Mouse (Mus musculus) MEL (cell line): ENCODE data around the gene Castor1. TPM values are rescaled to one million over a fixed set of nuclear protein-coding genes. Genes with fewer than 3 reads are reported as not detected.

Source experiments
- DNase-seq: peaks from one replicate; pipeline ENCODE4 v3.0.0; 2011; ENCODE audit warnings: low read depth, low spot score
- H3K27ac ChIP-seq: 2 replicates; pipeline ENCODE4 v1.5.1; 2012; ENCODE audit warnings: low read depth, mild to moderate bottlenecking, control low read depth, low read length, moderate library complexity; ENCODE audit not compliant: control insufficient read depth
- H3K27me3 ChIP-seq, 2 experiments: fragments of 150-350 bp in 1 of 2; sonication (generic) in 1 of 2; 2 replicates each; pipeline ENCODE4 v1.6.1; 2012; ENCODE audit warnings: low read length in 2 of 2, mild to moderate bottlenecking in 2 of 2, improper control_type of control experiment in 1 of 2, moderate library complexity in 1 of 2; ENCODE audit not compliant: insufficient read depth in 2 of 2, control insufficient read depth in 1 of 2
- H3K36me3 ChIP-seq, 2 experiments: 2 replicates each; pipeline ENCODE4 v1.6.1; 2012 to 2014; ENCODE audit warnings: low read length in 2 of 2, improper control_type of control experiment in 1 of 2, inconsistent platforms in 1 of 2, mild to moderate bottlenecking in 1 of 2; ENCODE audit not compliant: insufficient read depth in 2 of 2, control insufficient read depth in 1 of 2
- H3K4me1 ChIP-seq, 2 experiments: fragments of 150-350 bp in 1 of 2; sonication (generic) in 1 of 2; 2 replicates each; pipeline ENCODE4 v1.6.1; 2012; ENCODE audit warnings: low read length in 2 of 2, improper control_type of control experiment in 1 of 2, mild to moderate bottlenecking in 1 of 2; ENCODE audit not compliant: insufficient read depth in 2 of 2, control insufficient read depth in 1 of 2
- H3K4me3 ChIP-seq, 2 experiments: fragments of 150-350 bp in 1 of 2; sonication (generic) in 1 of 2; 2 replicates each; pipeline ENCODE4 v1.5.1; 2012; ENCODE audit warnings: low read depth in 2 of 2, low read length in 2 of 2, mild to moderate bottlenecking in 2 of 2, moderate library complexity in 2 of 2, control low read depth in 1 of 2, improper control_type of control experiment in 1 of 2; ENCODE audit not compliant: control insufficient read depth in 1 of 2, insufficient read depth in 1 of 2
- H3K79me2 ChIP-seq: 2 replicates; pipeline ENCODE4 v1.6.1; 2012; ENCODE audit warnings: mild to moderate bottlenecking, low read length, moderate library complexity; ENCODE audit not compliant: control insufficient read depth, poor library complexity, insufficient read depth
- H3K9ac ChIP-seq: 2 replicates; pipeline ENCODE4 v1.6.1; 2012; ENCODE audit warnings: low read depth, mild to moderate bottlenecking, control low read depth, low read length, moderate library complexity; ENCODE audit not compliant: control insufficient read depth, poor library complexity, severe bottlenecking
- H3K9me3 ChIP-seq: fragments of 150-350 bp; sonication (generic); replicated peaks from 2 replicates; pipeline ENCODE4 v1.6.1; 2012; ENCODE audit warnings: mild to moderate bottlenecking, low read length, improper control_type of control experiment, moderate library complexity; ENCODE audit not compliant: insufficient read depth
- BHLHE40 ChIP-seq: IDR thresholded peaks from 2 replicates; pipeline ENCODE4 v1.6.1; 2012; ENCODE audit warnings: low read depth, mild to moderate bottlenecking, inconsistent platforms, low read length, improper control_type of control experiment, borderline replicate concordance
- CHD1 ChIP-seq: IDR thresholded peaks from 2 replicates; pipeline ENCODE4 v1.6.1; 2012; ENCODE audit warnings: low read depth, mild to moderate bottlenecking, inconsistent platforms, low read length, improper control_type of control experiment
- CHD2 ChIP-seq: IDR thresholded peaks from 2 replicates; pipeline ENCODE4 v1.6.1; 2011; ENCODE audit warnings: low read length, improper control_type of control experiment
- CTCF ChIP-seq, 3 experiments: IDR thresholded peaks in 2 of 3; conservative IDR thresholded peaks in 1 of 3; 2 replicates each; pipeline ENCODE4 v1.5.1; 2011 to 2012; ENCODE audit warnings: low read length in 3 of 3, low read depth in 2 of 3, mild to moderate bottlenecking in 2 of 3, improper control_type of control experiment in 1 of 3, inconsistent platforms in 1 of 3, mixed read lengths in 1 of 3, moderate library complexity in 1 of 3; ENCODE audit not compliant: control insufficient read depth in 1 of 3, insufficient read depth in 1 of 3, poor library complexity in 1 of 3, severe bottlenecking in 1 of 3
- E2F4 ChIP-seq: IDR thresholded peaks from 2 replicates; pipeline ENCODE4 v1.6.1; 2011; ENCODE audit warnings: low read depth, low read length, improper control_type of control experiment, borderline replicate concordance
- ELF1 ChIP-seq: IDR thresholded peaks from 2 replicates; pipeline ENCODE4 v1.6.1; 2014; ENCODE audit warnings: low read depth, mild to moderate bottlenecking, inconsistent platforms, low read length, improper control_type of control experiment, moderate library complexity
- EP300 ChIP-seq, 2 experiments: IDR thresholded peaks; 2 replicates each; pipeline ENCODE4 v1.6.1; 2011; ENCODE audit warnings: improper control_type of control experiment in 2 of 2, low read length in 2 of 2, low read depth in 1 of 2, mild to moderate bottlenecking in 1 of 2
- GATA1 ChIP-seq: IDR thresholded peaks from 2 replicates; pipeline ENCODE4 v1.6.1; 2011; ENCODE audit warnings: low read depth, low read length, improper control_type of control experiment
- HCFC1 ChIP-seq: IDR thresholded peaks from 2 replicates; pipeline ENCODE4 v1.6.1; 2012; ENCODE audit warnings: low read depth, mild to moderate bottlenecking, inconsistent platforms, low read length, improper control_type of control experiment, moderate library complexity
- KAT2A ChIP-seq: conservative IDR thresholded peaks from 2 replicates; pipeline ENCODE4 v1.6.1; 2012; ENCODE audit warnings: low read depth, low read length, improper control_type of control experiment, inconsistent platforms
- MAFK ChIP-seq: IDR thresholded peaks from 2 replicates; pipeline ENCODE4 v1.6.1; 2011; ENCODE audit warnings: low read depth, mild to moderate bottlenecking, low read length, improper control_type of control experiment, borderline replicate concordance
- MAZ ChIP-seq: IDR thresholded peaks from 2 replicates; pipeline ENCODE4 v1.6.1; 2012; ENCODE audit warnings: low read depth, mild to moderate bottlenecking, inconsistent platforms, low read length, improper control_type of control experiment
- MEF2A ChIP-seq: IDR thresholded peaks from 2 replicates; pipeline ENCODE4 v1.6.1; 2014; ENCODE audit warnings: low read depth, mild to moderate bottlenecking, inconsistent platforms, low read length, improper control_type of control experiment; ENCODE audit not compliant: poor library complexity, insufficient replicate concordance, severe bottlenecking; ENCODE audit errors: extremely low read depth
- MXI1 ChIP-seq: IDR thresholded peaks from 2 replicates; pipeline ENCODE4 v1.6.1; 2011; ENCODE audit warnings: mild to moderate bottlenecking, low read depth, low read length, improper control_type of control experiment
- MYB ChIP-seq: IDR thresholded peaks from 2 replicates; pipeline ENCODE4 v1.6.1; 2011; ENCODE audit warnings: mild to moderate bottlenecking, low read depth, low read length, improper control_type of control experiment
- MYC ChIP-seq: IDR thresholded peaks from 2 replicates; pipeline ENCODE4 v1.6.1; 2011; ENCODE audit warnings: low read depth, mild to moderate bottlenecking, low read length, improper control_type of control experiment, moderate library complexity
- NRF1 ChIP-seq: IDR thresholded peaks from 2 replicates; pipeline ENCODE4 v1.6.1; 2014; ENCODE audit warnings: low read depth, mild to moderate bottlenecking, inconsistent platforms, low read length, improper control_type of control experiment, moderate library complexity; ENCODE audit not compliant: poor library complexity, insufficient read depth, severe bottlenecking
- POLR2A ChIP-seq, 2 experiments: IDR thresholded peaks; 2 replicates each; pipeline ENCODE4 v1.6.1; 2011 to 2012; ENCODE audit warnings: low read length in 2 of 2, mild to moderate bottlenecking in 2 of 2, control low read depth in 1 of 2, improper control_type of control experiment in 1 of 2, low read depth in 1 of 2, moderate library complexity in 1 of 2; ENCODE audit not compliant: control insufficient read depth in 1 of 2, insufficient read depth in 1 of 2, poor library complexity in 1 of 2
- POLR2AphosphoS2 ChIP-seq: IDR thresholded peaks from 2 replicates; pipeline ENCODE4 v1.6.1; 2011; ENCODE audit warnings: low read length, improper control_type of control experiment
- POLR2AphosphoS5 ChIP-seq: IDR thresholded peaks from 2 replicates; pipeline ENCODE4 v1.6.1; 2012; ENCODE audit warnings: low read depth, borderline replicate concordance, mild to moderate bottlenecking, inconsistent platforms, low read length, moderate library complexity, mixed read lengths
- RAD21 ChIP-seq: IDR thresholded peaks from 2 replicates; pipeline ENCODE4 v1.6.1; 2011; ENCODE audit warnings: mild to moderate bottlenecking, low read depth, low read length, improper control_type of control experiment
- RCOR1 ChIP-seq: IDR thresholded peaks from 2 replicates; pipeline ENCODE4 v1.6.1; 2012; ENCODE audit warnings: low read depth, mild to moderate bottlenecking, inconsistent platforms, low read length, improper control_type of control experiment
- SIN3A ChIP-seq: IDR thresholded peaks from 2 replicates; pipeline ENCODE4 v1.6.1; 2012; ENCODE audit warnings: low read length, improper control_type of control experiment, inconsistent platforms
- SMC3 ChIP-seq: IDR thresholded peaks from 2 replicates; pipeline ENCODE4 v1.6.1; 2011; ENCODE audit warnings: low read depth, low read length, improper control_type of control experiment
- TAL1 ChIP-seq: IDR thresholded peaks from 2 replicates; pipeline ENCODE4 v1.6.1; 2012; ENCODE audit warnings: mild to moderate bottlenecking, inconsistent platforms, low read length, moderate library complexity, mixed read lengths
- UBTF ChIP-seq: IDR thresholded peaks from 2 replicates; pipeline ENCODE4 v1.6.1; 2012; ENCODE audit warnings: low read depth, mild to moderate bottlenecking, inconsistent platforms, low read length, improper control_type of control experiment, moderate library complexity, borderline replicate concordance; ENCODE audit not compliant: insufficient read depth
- USF1 ChIP-seq: IDR thresholded peaks from 2 replicates; pipeline ENCODE4 v1.6.1; 2014; ENCODE audit warnings: low read depth, mild to moderate bottlenecking, inconsistent platforms, low read length, improper control_type of control experiment, moderate library complexity
- USF2 ChIP-seq, 2 experiments: IDR thresholded peaks; 2 replicates each; pipeline ENCODE4 v1.6.1; 2011 to 2012; ENCODE audit warnings: improper control_type of control experiment in 2 of 2, low read length in 2 of 2, borderline replicate concordance in 1 of 2, inconsistent platforms in 1 of 2, low read depth in 1 of 2, mild to moderate bottlenecking in 1 of 2; ENCODE audit not compliant: insufficient read depth in 1 of 2
- ZC3H11A ChIP-seq: IDR thresholded peaks from 2 replicates; pipeline ENCODE4 v1.6.1; 2012; ENCODE audit warnings: low read depth, mild to moderate bottlenecking, inconsistent platforms, low read length, improper control_type of control experiment
- polyA plus RNA-seq, 2 experiments: library from polyadenylated mRNA; stranded (reverse) in 1 of 2; unstranded in 1 of 2; fragments of >175 nt in 1 of 2; fragments of >200 nt in 1 of 2; gene quantifications; 2 replicates each; pipeline versions ENCODE4 v1.2.1 to v1.2.4; 2012; ENCODE audit warnings: low replicate concordance in 2 of 2, low read depth in 1 of 2; ENCODE audit not compliant: insufficient read length in 2 of 2, insufficient read depth in 1 of 2, missing spikeins in 1 of 2
- total RNA-seq: library from RNA; depleted of rRNA; stranded (reverse); fragments of 300-350 nt; gene quantifications from 2 replicates; pipeline ENCODE4 v1.2.3, GENCODE M21; 2012

The Castor1 gene
- total and polyA plus RNA-seq, 3 experiments, result 6.6 to 11.8 TPM; not detected in 1

- TF ChIP-seq USF1, result no peak
These were observed 43.1 kb downstream of the Castor1 start (continued) for GRCm38 (mm10) chr11:4261188-4261494.

- peak; percentile 92 for DNase-seq
- Histone ChIP-seq H3K27me3 (peaks cover 2 to 4% of the 10 kb centered on the region in 2 experiments; a peak in 3 of 4 replicates), H3K27ac (peak overlapping the region; percentile 20; the same call in 1 of the 2 replicates), H3K79me2 (no peaks in the 10 kb centered on the region), H3K36me3 (peaks cover 0 to 8% of the 10 kb centered on the region in 2 experiments; a peak in 2 of 4 replicates), H3K9me3 (no peaks in the 10 kb centered on the region), H3K9ac (no peak overlapping the region), H3K4me3 (no peak overlapping the region), H3K4me1 (peaks cover 6 to 41% of the 10 kb centered on the region in 2 experiments)
- TF ChIP-seq NRF1 (no peak), POLR2AphosphoS5 (no peak), ELF1 (peak; percentile 71; the same call in 1 of the 2 replicates), ZC3H11A (0 out of 2 replicates have a peak, but pooled peaks have one; percentile 22), TAL1 (no peak), HCFC1 (0 out of 2 replicates have a peak, but pooled peaks have one; percentile 36), SMC3 (peak; percentile 37), MXI1 (no peak), MEF2A (no peak), RAD21 (peak; percentile 5), MYB (no peak), CHD2 (peak; percentile 76), MYC (no peak), EP300 (IDR thresholded peaks at IDR 0.05; ENCODE audit: low read depth in 1 of 2, low read length in 2 of 2) (peak in 1 of 2 experiments; percentile 55; a peak in 2 of 4 replicates), POLR2AphosphoS2 (no peak), BHLHE40 (0 out of 2 replicates have a peak, but pooled peaks have one; percentile 33), RCOR1 (peak; percentile 39; the same call in 1 of the 2 replicates), USF2 (IDR thresholded peaks at IDR 0.05; ENCODE audit: borderline replicate concordance in 1 of 2, insufficient read depth in 1 of 2, low read depth in 1 of 2, low read length in 2 of 2) (no peak), POLR2A (IDR thresholded peaks at IDR 0.05; ENCODE audit: control insufficient read depth in 1 of 2, insufficient read depth in 1 of 2, low read depth in 1 of 2, low read length in 2 of 2, poor library complexity in 1 of 2) (no peak), MAFK (no peak), MAZ (peak; percentile 54; the same call in 1 of the 2 replicates), CHD1 (no peak), GATA1 (no peak), CTCF (IDR thresholded peaks at IDR 0.05 in 2 of 3, conservative IDR thresholded peaks at IDR 0.05 in 1 of 3; ENCODE audit: control insufficient read depth in 1 of 3, insufficient read depth in 1 of 3, low read depth in 2 of 3, low read length in 3 of 3, poor library complexity in 1 of 3, severe bottlenecking in 1 of 3) (peak; percentile 26 to 58 (median 43); a peak in 5 of 6 replicates), E2F4 (no peak), SIN3A (0 out of 2 replicates have a peak, but pooled peaks have one; percentile 22), KAT2A (0 out of 2 replicates have a peak, but pooled peaks have one; percentile 24), UBTF (no peak)
These were observed 43.9 kb downstream of the Castor1 start for GRCm38 (mm10) chr11:4261969-4262368.
